Mouse (Mus musculus): ENCODE data around the gene Cyp2d40. TPM values are rescaled to one million over a fixed set of nuclear protein-coding genes. Genes with fewer than 3 reads are reported as not detected.
"Not testable (repeated sequence)": the region's sequence is repeated elsewhere in the genome, so short reads cannot be mapped to it uniquely, and the experiment has no call there.

Gene Cyp2d40
- total RNA-seq (2021) = not detected

DNA sequence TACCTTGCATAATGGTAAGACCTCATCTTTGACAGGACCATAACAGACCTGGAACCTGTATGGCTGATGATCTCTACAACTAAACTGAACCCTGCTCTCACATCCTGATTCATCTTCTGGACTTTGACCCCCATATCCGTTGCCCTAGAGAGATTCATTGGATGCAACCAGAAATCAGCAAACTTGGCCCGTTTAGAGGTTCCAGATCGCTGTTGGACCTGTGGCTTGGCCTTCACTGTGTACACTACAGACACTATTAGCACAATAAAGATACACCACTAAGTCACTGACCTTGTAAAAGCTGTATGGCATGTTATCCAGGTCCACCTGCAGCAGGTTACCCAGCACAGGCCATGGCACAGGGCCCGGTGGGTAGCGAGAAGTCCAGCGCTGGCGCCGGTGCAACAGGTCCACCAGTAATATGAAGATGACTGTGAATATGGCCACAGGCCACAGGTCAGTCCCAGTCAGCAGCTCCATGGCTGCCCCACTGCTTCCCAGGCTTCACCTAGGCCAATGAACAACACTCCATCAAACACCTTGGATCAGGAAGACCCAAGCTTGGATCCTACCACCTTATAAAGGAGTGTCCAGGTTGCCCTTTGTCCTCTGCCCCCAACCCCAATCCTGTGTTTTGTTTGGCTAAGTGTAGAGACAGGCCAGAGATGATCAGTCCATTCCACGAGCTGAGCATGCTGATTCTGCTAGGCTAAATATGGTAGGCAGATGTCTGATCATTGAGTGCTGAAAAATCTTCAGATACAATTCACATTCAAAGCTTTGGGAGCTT is at the start of gene Cyp2d40:
Gene Cyp2d40, minus strand, starts transcription at position 553 of the 790 bp plus-strand sequence.
- no peak for DNase-seq (ENCODE audit: low spot score)
- intact Hi-C loops (cut with DNase I) = no loop called here

DNA sequence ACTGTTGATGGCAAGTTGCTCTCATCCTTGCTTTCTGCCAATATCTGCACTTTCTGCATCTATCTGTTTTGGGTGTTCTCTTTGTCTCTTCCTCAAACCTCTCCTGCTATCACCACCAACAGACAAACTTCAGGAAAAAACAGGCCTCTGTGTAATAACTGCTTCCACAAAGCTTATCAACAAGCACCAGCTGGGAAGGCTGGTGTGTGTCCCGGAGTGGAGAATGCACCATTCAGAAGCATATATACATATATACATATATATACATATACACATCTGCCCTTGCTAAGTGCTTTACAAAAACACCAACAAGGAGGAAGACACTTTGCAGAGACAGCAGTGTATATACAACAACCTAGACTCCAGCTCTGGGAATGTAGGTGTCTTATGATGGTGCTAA is 46.6 kb upstream of the Cyp2d40 start:
- no peak for DNase-seq (ENCODE audit: low spot score)
- intact Hi-C loops (cut with DNase I) = loop anchor here (5.0 kb wide), 1 partner anchor 397 kb away; no protein-coding TSS in a partner anchor

DNA sequence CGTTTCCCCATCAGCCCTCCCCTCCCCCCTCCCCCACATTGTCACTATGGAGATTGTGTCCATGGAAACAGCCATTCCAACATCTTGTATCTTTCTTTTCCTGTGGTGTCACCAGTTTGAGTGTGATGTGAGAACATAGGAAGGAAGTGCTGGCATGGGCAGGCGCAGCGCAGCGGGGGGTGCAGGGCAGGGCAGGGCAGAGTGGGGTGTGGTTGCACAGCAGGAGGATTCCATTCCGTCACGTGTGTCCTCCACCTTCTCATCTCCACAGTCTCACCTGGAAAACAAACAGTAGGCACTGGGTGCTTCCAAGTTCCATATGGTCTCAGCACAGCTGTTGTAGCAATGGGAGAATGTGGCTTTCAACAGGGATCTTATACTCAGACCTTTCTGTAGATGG is 45.5 kb upstream of the Cyp2d40 start:
- DNase-seq (ENCODE audit: low spot score) = no peak
- intact Hi-C loops (cut with DNase I) = loop anchor here (5.0 to 10.0 kb wide), 2 partner anchors 303 to 545 kb away; no protein-coding TSS in a partner anchor

DNA sequence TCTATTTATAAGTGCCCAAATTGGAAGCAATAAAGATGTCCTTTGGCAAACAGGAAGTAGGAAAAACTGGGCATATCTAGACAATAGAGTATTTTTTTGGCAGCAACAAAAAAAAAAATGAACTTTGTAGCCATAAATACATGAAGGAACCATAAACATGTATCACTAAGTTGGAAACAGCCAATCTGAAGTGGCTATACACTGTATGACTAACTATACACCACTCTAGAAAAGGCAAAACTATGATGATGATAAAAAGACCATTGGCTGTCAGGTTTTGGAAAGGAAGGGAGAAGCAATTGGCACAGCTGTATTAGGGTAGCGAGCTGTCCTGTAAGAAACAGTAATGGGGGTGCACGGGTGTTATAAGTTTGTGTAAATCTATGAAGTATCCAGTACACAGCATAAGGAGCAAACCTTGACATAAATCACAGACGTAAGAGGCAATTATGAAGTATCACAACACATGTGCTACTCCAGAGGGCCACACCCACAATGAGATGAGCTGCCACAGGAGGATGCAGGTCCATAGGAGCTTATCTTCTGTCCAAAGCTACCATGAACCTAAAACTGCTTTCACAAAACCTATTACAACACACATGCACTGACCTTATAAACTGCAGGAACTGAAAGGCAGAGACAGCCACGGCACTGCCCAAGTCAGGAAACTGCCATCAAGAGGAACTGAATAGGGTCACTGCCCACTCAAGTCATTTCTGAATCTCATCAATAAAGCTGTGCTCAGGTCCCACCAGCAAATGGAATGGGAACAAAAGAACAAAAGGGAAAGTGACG is 43.2 kb upstream of the Cyp2d40 start:
- intact Hi-C loops (cut with DNase I) = loop anchor here (5.0 to 10.0 kb wide), 2 partner anchors 305 to 542 kb away; no protein-coding TSS in a partner anchor

DNA sequence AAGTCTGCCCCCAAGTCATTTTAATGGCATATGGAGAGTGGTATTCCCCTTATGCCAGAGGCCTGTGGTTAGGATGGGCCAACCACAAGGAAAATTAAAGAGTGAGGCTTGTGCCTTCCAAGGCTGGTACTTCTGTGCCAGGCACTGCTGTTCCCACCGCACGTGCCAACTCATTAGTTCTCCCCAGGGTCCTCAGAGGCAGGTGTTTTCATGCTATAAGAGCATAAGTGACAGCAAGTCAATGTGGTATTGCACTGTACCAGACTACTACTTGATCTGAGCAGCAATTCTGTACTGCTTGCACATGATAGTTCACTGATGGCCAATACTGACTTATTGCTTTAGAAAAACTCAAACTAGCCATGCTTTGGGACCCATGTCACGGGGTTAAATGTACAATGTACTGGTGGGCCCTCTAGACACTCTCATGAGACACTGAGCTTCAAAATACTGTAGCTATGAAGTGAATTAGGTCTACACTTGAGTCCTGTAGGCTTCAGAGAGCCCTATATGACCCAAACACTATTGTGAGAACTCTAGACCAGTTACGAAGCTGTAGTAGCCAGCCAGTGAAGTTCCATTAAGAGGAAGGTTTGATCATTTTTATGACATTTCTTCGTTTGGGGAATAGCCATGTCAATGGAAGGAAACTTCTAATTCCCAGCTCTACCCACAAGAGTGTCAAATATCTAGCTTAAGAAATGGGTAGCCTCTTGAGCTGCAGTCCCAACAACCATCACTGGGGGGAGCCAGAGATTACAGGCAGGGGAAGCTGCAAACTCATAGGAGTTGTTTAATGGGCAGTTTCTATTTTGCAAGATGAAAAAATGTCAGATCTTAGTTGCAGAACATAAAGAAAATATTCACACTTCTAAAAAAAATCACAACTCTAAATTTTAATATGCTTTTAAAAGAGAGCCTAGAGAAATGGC is 41.0 kb upstream of the Cyp2d40 start:
- intact Hi-C loops (cut with DNase I) = loop anchor here (5.0 to 10.0 kb wide), 2 partner anchors 307 to 540 kb away; no protein-coding TSS in a partner anchor
- DNase-seq (ENCODE audit: low spot score) = peak; percentile 5

More for the DNA sequence above, 43.2 kb upstream of the Cyp2d40 start:
- DNase-seq (ENCODE audit: low spot score) = no peak

DNA sequence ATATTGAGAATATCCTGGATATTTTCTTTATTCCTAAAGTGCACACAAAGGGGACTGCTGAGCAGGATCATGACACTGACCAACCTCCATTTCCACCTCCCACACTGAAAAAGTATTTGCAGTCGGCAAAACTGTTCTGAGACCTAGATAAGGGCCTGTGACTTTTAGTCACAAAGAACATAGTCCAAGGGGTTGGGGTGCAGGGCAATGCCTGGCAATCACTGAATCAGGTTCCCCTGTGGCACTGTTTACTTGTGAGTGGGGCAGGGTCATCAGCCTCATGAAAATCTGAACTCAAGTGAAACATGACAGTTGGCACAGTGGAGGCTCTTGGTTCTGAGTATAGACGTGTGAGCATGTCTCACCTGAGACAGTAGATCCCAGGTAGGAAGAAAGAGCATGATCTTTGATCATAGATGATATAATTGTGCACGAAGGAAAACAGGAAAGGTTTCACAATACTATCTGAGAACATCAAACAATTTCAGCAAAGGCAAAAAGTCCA is 32.0 kb upstream of the Cyp2d40 start:
- intact Hi-C loops (cut with DNase I) = no loop called here
- DNase-seq (ENCODE audit: low spot score) = no peak

DNA sequence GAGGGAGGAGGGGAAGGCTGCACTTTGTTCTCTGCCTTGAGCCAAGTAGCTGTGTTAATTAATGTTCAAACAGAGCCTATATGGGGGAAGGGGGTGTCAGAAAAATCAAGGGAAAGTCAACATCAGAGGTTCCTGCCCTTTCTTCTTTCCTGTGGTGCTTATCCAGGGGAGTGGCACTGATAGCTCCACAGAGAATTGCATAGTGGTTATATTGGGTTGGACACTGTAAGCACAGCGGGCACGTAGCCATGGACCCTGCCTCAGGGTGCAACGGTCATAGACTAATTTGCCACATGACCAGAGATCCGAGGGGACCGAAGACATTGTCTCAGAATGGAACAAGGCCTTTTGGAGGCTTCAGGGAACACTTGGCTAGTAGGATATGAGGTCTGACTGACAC is 30.3 kb upstream of the Cyp2d40 start, which contains the start of gene Cyp2d26:
Gene Cyp2d26, minus strand, starts transcription at position 18 of the 400 bp plus-strand sequence.
- intact Hi-C loops (cut with DNase I) = no loop called here
- no peak for DNase-seq (ENCODE audit: low spot score)

DNA sequence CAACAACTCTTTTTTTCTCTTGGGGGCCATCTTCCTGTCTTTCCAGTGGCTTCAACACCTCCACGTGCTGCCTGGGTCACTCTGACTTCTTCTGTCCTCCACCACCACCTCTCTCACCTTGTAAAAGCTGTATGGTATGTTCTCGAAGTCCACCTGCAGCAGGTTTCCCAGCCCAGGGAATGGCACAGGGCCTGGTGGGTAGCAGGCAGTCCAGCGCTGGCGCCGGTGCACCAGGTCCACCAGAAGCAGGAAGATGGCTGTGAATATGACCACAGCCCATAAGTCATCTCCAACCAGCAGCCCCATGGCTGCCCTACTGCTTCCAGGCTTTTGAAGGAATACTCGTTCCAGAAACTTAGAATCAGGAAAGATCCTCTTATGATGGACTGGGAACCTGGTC is 29.9 kb upstream of the Cyp2d40 start:
- intact Hi-C loops (cut with DNase I) = no loop called here
- no peak for DNase-seq (ENCODE audit: low spot score)

DNA sequence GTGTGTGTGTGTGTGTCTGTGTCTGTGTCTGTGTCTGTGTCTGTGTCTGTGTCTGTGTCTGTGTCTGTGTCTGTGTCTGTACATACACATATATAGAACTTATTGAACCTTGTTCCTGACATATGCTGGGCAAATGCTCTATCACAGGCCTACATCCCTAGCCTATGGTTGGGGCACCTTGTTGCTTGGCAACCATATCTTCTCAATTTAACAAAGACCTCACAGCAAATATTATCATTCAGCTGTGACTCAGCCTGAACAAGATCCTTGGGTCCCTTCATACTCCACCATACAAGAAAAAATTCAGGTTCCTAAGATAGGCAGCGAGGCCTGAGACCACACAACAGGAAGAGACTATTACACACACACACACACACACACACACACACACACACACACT is 29.5 kb upstream of the Cyp2d40 start:
- intact Hi-C loops (cut with DNase I) = no loop called here
- DNase-seq (ENCODE audit: low spot score) = no peak

DNA sequence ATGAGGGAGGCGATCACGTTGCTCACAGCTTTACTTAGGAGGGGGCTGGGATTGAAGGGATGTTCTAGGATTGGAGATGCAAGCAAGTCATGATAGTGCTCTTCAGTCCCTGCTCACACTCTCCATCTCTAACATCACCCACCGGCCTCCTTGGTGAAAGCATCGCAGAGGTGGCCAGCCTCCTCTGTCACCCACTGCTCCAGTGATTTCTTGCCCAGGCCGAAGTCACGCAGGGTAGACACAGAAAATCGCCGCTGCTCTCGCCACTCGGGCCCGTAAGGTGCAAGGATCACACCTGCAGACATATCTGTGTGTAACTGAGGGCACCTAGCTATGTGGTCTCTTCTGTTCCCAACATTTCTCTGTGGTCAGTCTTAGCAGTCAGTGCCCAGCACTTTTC is 28.6 kb upstream of the Cyp2d40 start:
- DNase-seq (ENCODE audit: low spot score) = no peak

DNA sequence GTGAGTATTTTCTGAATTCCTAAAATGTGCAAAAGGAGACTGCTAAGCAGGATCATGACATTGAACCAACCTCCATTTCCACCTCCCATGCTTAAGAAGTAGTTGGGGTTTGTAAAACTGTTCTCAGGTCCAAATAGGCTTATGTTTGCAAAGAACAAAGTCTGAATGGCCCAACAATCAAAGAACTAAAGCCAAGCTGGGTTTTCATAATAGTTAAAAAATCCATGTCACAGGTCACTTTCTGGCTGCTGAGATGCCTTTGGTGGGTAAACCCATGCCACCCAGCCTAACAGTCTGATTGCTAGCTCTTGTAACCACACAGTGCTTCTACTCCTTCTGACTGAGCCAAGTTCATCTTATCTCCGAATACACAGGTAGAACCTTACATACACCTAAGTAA is 20.6 kb upstream of the Cyp2d40 start:
- no peak for DNase-seq (ENCODE audit: low spot score)
- intact Hi-C loops (cut with DNase I) = no loop called here

More for the DNA sequence above, 28.6 kb upstream of the Cyp2d40 start:
- intact Hi-C loops (cut with DNase I) = no loop called here

DNA sequence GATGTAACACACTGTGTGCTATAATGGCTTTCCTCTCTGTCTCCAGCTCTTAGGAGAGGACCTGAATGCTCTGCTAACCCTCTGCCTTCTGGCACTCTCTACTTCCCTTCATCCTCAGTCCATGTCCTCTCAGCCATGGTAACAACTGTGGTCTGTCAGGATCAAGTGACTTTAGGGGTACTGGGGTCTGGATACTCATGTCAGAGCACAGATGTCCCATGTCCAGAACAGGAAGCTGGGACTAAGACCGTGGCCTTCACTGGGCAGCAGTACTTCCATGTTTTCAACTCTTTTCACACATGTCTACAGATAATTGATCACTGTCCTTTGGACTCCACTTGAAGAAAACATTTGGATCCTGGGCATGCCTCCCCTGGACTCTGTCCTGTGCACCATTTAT is 19.8 kb upstream of the Cyp2d40 start:
- intact Hi-C loops (cut with DNase I) = loop anchor here (2.0 kb wide), 1 partner anchor 101 kb away; no protein-coding TSS in a partner anchor

DNA sequence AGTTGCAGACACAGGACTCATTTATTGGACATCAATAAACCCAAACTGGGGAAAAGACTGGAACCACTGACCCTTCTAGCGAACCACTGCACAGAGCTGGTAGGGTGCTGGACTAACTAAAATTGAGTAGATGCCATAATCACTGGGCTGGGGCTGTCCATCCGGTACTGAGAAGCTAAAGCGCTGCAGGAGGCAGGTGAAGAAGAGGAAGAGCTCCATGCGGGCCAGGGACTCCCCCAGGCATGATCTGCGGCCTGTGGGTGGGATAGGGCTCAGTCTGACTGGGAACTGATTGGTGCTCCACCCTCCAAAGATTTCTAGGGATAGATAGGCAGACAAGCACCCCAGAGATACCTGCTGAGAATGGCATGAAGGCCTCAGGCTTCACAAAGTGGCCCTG is 13.9 kb upstream of the Cyp2d40 start:
- intact Hi-C loops (cut with DNase I); DNase-seq (ENCODE audit: low spot score): not testable (repeated sequence)

More for the DNA sequence above, 19.8 kb upstream of the Cyp2d40 start:
- DNase-seq (ENCODE audit: low spot score) = no peak

DNA sequence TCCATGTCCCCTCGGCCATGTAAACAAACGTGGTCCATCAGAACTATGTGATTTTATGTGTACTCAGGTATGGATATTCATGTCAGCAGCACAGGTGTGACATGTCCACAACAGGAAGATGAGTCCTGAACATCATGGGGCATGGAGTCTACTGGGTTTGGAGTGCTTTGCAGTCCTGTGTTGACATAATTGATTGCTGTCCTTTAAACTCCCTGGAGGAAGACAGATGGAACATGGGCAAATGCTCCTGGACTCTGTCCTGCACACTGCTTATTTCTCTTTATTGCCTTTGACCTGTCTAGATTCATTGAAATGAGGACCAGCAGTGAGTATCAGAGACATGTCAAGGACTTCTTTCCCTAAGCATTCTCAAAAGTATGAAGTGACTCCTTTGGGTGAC is 2.0 kb upstream of the Cyp2d40 start:
- intact Hi-C loops (cut with DNase I) = no loop called here
- DNase-seq (ENCODE audit: low spot score) = no peak

DNA sequence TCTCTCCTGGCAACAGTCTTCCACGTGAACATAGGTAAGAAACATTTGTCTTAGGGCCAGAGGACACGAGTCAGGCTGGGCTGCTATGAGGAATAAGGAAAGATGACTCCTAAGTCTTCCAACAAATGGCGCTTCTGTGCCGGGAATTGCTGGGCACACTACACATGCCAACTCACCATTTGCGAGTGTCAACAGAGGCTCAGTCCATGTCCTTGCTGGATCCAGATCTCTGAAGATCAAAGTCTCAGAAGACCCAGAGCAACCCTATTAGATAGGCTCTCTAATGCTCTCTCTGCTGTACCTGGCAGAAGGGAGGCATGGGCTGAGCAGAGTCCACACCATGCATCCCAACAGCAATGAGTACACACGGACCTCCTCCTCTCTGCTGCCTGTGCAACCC is 898 bp upstream of the Cyp2d40 start:
- DNase-seq (ENCODE audit: low spot score) = no peak
- intact Hi-C loops (cut with DNase I) = no loop called here

DNA sequence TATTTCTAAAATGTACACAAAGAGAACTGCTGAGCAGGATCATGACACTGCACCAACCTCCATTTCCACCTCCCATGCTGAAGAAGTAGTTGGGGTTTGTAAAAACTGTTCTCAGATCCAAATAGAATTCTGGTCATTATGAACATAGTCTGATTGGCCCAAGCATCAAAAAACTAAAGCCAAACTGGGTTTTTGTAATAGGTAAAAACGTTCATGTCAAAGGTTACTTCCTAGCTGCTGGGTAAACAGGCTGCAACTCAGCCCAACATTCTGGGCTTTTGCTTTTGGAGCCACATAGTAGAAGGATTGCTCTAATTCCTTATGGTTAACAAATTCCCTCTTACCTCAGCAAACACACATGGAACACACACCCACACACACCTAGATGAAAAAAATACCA is 15.8 kb downstream of the Cyp2d40 start:
- DNase-seq (ENCODE audit: low spot score) = no peak
- intact Hi-C loops (cut with DNase I) = no loop called here

DNA sequence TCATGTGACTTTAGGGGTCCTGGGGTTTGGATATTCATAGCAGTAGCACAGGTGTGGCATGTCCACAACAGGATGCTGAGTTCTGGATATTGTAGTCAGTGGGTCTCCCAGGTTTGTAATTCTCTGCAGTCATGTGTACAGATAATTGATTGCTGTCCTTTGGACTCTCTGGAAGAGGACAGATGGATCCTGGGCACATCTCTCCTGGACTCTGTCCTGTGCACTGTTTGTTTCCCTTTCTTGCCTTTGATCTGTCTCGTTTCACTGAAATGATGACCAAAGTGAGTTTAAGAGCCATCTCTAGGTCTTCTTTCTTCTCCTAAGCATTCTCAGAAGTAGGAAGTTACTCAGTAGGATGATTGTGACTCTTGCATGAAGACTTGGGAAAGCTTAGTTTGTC is 16.5 kb downstream of the Cyp2d40 start:
- DNase-seq (ENCODE audit: low spot score) = no peak
- intact Hi-C loops (cut with DNase I) = no loop called here

DNA sequence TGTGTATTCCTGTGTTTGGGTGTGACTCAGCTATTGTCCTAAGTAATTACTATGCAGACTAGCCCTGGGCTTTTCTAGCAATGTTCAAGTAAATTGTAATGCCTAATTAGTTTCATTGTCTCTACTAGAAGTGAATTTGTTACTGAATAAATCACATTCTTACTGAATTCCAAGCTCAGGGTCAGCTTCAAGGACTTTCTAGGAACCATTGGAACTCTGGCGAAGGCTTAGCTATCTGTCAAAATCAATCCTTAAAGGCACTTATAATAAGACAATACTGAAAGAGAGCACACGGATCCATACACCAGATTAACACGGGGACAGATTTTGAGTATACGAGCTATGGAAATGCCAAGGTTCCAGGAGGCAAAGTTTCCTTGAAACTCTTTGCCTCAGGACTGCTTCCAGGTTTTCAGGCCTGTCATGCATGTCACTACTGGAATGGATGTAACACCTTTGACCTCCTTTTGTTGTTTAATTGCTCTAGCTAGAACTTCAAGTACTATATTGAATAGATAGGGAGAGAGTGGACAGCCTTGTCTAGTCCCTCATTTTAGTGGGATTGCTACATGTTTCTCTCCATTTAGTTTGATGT is 30.6 kb downstream of the Cyp2d40 start:
- intact Hi-C loops (cut with DNase I); DNase-seq (ENCODE audit: low spot score): not testable (repeated sequence)
